Mouse (Mus musculus) G1E (cell line): ENCODE measurements around the gene Mbnl1. TPM values are rescaled to one million over a fixed set of nuclear protein-coding genes. Genes with fewer than 3 reads are reported as not detected.

Experiments
- ATAC-seq: 2 replicates; pipeline ENCODE4 v1.8.0; 2016; ENCODE audit warnings: mild to moderate bottlenecking; ENCODE audit not compliant: insufficient number of reproducible peaks, poor library complexity, low FRiP score, severe bottlenecking; ENCODE audit errors: extremely low read depth
- DNase-seq: peaks from one replicate; pipeline ENCODE4 v3.0.0; 2012; ENCODE audit warnings: low spot score
- H3K27me3 ChIP-seq: 2 replicates; pipeline ENCODE4 v1.6.1; 2012; ENCODE audit warnings: mild to moderate bottlenecking, low read length, inconsistent platforms; ENCODE audit not compliant: insufficient read depth
- H3K36me3 ChIP-seq: replicated peaks from 2 replicates; pipeline ENCODE3; 2012; ENCODE audit warnings: mild to moderate bottlenecking, inconsistent platforms
- H3K4me1 ChIP-seq: 2 replicates; pipeline ENCODE4 v1.6.1; 2012; ENCODE audit warnings: low read depth, low read length, inconsistent platforms, mixed read lengths; ENCODE audit not compliant: insufficient read depth
- H3K4me3 ChIP-seq: 2 replicates; pipeline ENCODE4 v1.5.1; 2012; ENCODE audit warnings: low read depth, mild to moderate bottlenecking, inconsistent platforms, low read length, moderate library complexity, mixed read lengths
- H3K9me3 ChIP-seq: replicated peaks from 2 replicates; pipeline ENCODE4 v1.6.1; 2012; ENCODE audit warnings: inconsistent platforms
- CTCF ChIP-seq: IDR thresholded peaks from 2 replicates; pipeline ENCODE4 v1.5.1; 2012; ENCODE audit warnings: low read depth, low read length, inconsistent platforms, mixed read lengths
- GATA1 ChIP-seq: IDR thresholded peaks from 2 replicates; pipeline ENCODE4 v1.6.1; 2012; ENCODE audit warnings: borderline replicate concordance, low read length, inconsistent platforms, mixed read lengths
- GATA2 ChIP-seq: IDR thresholded peaks from 2 replicates; pipeline ENCODE4 v1.6.1; 2012; ENCODE audit warnings: low read depth, low read length, inconsistent platforms, borderline replicate concordance
- POLR2AphosphoS5 ChIP-seq: IDR thresholded peaks from 2 replicates; pipeline ENCODE4 v1.6.1; 2012; ENCODE audit warnings: low read depth, low read length, inconsistent platforms; ENCODE audit not compliant: insufficient replicate concordance
- TAL1 ChIP-seq: conservative IDR thresholded peaks from 2 replicates; pipeline ENCODE4 v1.6.1; 2012; ENCODE audit warnings: low read depth, low read length, inconsistent platforms, mixed read lengths
- polyA plus RNA-seq: library from polyadenylated mRNA; stranded (reverse); fragments of >175 nt; gene quantifications from 2 replicates; pipeline ENCODE4 v1.2.3, GENCODE M21; 2012
- total RNA-seq, 2 experiments: library from RNA; stranded (forward) in 1 of 2; stranded (reverse) in 1 of 2; fragments of 200-1000 nt in 1 of 2; fragments of >200 nt in 1 of 2; fragmentation: Nextera tagmentation in 1 of 2; gene quantifications; 2 replicates each; pipeline ENCODE4 v1.2.3; 2014 to 2017

The Mbnl1 gene
- total and polyA plus RNA-seq, 3 experiments: 131 to 879 (median 680) TPM

DNA sequence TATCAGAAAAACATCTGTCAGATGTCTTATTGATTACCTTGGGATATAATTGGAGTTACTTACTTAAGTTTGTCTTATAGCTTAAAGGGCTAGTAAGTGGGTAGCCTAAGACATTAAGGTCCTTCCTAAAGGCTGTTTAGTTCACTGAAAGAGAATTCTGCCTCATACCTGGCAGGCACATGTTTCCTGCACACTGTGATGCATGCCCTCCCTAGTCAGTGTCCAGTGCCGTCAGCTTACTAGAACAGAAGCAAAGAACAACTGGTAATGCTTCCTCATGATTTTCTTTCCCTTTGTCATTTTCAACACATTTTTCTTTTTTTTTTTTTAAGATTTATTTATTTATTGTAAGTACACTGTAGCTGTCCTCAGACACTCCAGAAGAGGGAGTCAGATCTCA lies 51.5 kb downstream of the Mbnl1 start:
- no peak for ATAC-seq
- Histone ChIP-seq H3K4me3 (no peak overlapping the region), H3K9me3 (no peaks in the 10 kb centered on the region), H3K36me3 (peaks cover 38% of the 10 kb centered on the region), H3K4me1 (peaks cover 69% of the 10 kb centered on the region), H3K27me3 (no peaks in the 10 kb centered on the region)
- DNase-seq: no peak
- TF ChIP-seq CTCF (no peak), TAL1 (no peak), POLR2AphosphoS5 (no peak), GATA1 (no peak), GATA2 (no peak)

DNA sequence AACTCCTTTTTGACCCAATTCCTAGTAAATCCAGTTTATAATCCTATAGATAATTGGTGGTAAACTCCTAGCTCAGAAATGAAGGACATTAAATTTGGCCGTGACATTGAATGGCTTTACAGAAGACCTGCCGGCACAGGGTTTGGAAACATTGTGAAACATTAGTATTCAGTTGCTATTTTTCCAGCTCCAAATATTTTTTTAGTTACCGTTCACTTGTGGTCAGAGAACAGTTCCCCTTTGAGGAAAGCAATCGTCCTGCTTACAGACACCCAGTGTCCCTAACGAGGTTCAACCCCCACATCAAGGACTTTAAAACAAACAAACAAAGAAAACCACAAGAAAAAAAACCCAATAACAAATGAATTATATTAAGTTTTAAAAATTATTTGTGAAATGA lies 58.7 kb downstream of the Mbnl1 start:
- Histone ChIP-seq H3K4me1 (peaks cover 77% of the 10 kb centered on the region), H3K27me3 (no peaks in the 10 kb centered on the region), H3K36me3 (peaks cover 52% of the 10 kb centered on the region), H3K4me3 (no peak overlapping the region; the same call in 1 of the 2 replicates), H3K9me3 (no peaks in the 10 kb centered on the region)
- TF ChIP-seq GATA2 (no peak), GATA1 (no peak), POLR2AphosphoS5 (no peak), TAL1 (no peak), CTCF (no peak)
- no peak for ATAC-seq
- DNase-seq: no peak

DNA sequence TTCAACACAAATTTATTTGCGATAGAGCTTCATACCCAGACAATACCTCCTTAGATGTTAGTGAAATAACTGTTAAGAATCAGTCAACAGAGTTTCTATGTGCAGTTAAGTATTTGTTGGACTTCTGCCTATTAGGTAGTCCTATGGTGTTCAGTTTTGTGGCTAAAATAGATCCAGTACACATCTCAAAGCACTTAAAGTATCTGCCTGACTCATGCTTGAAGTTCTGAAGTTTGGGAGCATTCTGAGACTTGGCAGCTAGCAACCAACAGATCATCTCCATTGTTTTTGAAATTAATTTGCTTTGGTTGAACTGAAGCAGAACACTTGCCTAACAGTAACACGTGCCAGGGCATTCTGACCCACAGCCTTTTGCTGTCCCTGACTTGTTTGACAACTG lies 59.2 kb downstream of the Mbnl1 start:
- peaks cover 74% of the 10 kb centered on the region for H3K4me1 ChIP-seq
- H3K9me3 ChIP-seq: no peaks in the 10 kb centered on the region
- DNase-seq (no peak), ATAC-seq (no peak)
- no peak overlapping the region for H3K4me3 ChIP-seq
- peaks cover 50% of the 10 kb centered on the region for H3K36me3 ChIP-seq
- no peak for TF ChIP-seq TAL1
- TF ChIP-seq POLR2AphosphoS5: no peak
- TF ChIP-seq GATA1: no peak
- TF ChIP-seq GATA2: no peak
- no peak for TF ChIP-seq CTCF
- no peaks in the 10 kb centered on the region for H3K27me3 ChIP-seq

DNA sequence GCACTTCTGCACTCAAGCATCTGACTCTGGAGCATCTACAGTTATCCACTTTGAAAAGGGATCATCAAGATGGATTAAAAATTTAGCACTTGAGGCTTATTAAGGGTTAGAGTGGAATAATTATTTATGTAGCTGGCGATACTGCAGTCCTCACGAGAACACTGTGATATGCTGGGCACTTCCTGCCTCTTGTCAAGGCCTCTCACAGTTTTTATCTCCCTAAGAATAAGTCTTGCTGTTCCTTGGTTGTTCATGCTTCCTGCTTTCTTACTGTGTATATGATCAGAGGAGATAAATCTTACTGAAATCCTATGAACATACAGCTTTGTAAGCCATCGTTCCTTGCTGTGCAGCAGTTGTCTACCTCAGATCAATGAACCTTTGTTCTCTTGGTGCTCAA lies 62.6 kb downstream of the Mbnl1 start:
- no peaks in the 10 kb centered on the region for H3K27me3 ChIP-seq
- peaks cover 61% of the 10 kb centered on the region for H3K4me1 ChIP-seq
- TF ChIP-seq POLR2AphosphoS5 (no peak), GATA1 (no peak), TAL1 (no peak), GATA2 (no peak), CTCF (no peak)
- H3K9me3 ChIP-seq: no peaks in the 10 kb centered on the region
- H3K4me3 ChIP-seq: no peak overlapping the region
- peaks cover 46% of the 10 kb centered on the region for H3K36me3 ChIP-seq
- DNase-seq (no peak), ATAC-seq (peak; percentile 29)

DNA sequence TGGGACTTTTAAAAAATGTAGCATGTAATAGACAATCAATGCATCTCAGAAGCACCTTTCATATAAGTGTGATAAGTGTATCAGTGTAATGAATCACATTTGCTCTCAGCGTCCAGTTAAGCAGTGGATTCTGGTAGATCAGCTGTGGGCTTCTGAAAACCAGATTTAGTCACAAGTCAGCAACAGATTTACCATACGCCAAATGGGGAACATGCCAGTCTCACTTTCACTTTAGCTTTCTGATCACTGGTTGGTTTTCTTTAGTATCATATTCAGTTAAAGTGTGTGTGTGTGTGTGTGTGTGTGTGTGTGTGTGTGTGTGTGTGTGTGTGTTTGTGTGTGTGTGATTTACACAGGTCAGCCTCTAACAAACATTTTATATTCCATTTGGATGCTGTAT lies 64.4 kb downstream of the Mbnl1 start:
- no peak for TF ChIP-seq GATA1
- TF ChIP-seq POLR2AphosphoS5: no peak
- no peak for TF ChIP-seq TAL1
- no peak for TF ChIP-seq CTCF
- TF ChIP-seq GATA2: no peak
- peaks cover 41% of the 10 kb centered on the region for H3K36me3 ChIP-seq
- no peaks in the 10 kb centered on the region for H3K9me3 ChIP-seq
- no peaks in the 10 kb centered on the region for H3K27me3 ChIP-seq
- no peak overlapping the region; the same call in 1 of the 2 replicates for H3K4me3 ChIP-seq
- ATAC-seq (no peak), DNase-seq (no peak)
- peaks cover 50% of the 10 kb centered on the region for H3K4me1 ChIP-seq

DNA sequence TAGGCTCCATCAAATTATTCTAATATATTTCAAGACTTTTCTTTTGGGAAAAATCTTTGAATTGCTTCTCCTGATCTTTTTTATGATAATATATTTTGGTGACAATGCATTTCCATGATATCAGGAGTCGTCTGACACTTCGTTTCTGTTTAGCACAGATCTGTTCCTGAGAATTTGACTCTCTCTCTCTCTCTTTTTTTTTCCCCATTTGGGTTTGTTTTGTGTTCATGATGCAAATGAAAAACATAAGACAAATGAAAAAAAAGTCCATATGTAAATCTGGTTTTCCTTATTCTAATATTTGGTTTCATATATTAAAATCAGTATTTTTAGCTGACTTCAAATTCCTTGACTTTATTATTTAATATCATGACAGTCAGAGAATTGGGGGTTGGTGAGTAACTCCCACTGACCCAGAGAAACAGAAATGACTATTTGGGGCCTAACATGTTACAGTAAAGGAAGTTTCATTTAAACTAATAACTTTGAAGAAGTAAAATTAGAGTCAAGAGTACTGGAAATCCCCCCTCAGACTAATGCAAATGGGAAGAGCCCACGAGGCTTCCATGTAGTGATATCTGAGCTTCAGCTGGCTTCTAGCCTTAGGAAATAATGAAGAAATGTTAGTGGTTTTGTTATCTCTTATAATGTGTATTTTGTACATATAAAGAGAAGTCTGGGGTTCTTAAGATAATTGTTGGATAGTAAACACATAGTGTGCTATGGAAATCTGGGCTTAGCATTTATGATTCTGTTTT lies 65.8 kb downstream of the Mbnl1 start:
- no peaks in the 10 kb centered on the region for H3K27me3 ChIP-seq
- ATAC-seq: no peak
- no peak for DNase-seq
- TF ChIP-seq TAL1 (no peak), CTCF (no peak), GATA2 (no peak), GATA1 (no peak), POLR2AphosphoS5 (no peak)
- peaks cover 46% of the 10 kb centered on the region for H3K36me3 ChIP-seq
- H3K4me3 ChIP-seq: no peak overlapping the region
- peaks cover 50% of the 10 kb centered on the region for H3K4me1 ChIP-seq
- H3K9me3 ChIP-seq: no peaks in the 10 kb centered on the region
